Mouse (Mus musculus) forebrain, embryonic 10.5 days (tissue): ENCODE results near the gene Pbdc1. TPM values are rescaled to one million over a fixed set of nuclear protein-coding genes. Genes with fewer than 3 reads are reported as not detected.
A peak's percentile ranks its signal among the peaks of the same experiment; 100 is the strongest.
"Not testable (repeated sequence)": the region's sequence is repeated elsewhere in the genome, so short reads cannot be mapped to it uniquely, and the experiment has no call there.

ENCODE experiments used
- DNase-seq: peaks from one replicate; pipeline ENCODE4 v3.0.0-alpha.2; 2017; ENCODE audit warnings: low spot score; ENCODE audit errors: extremely low spot score
- H3K27ac ChIP-seq: fragments of 300-500 bp; sonication (generic); 2 replicates; pipeline ENCODE4 v1.5.1; 2016; ENCODE audit warnings: mild to moderate bottlenecking
- H3K27me3 ChIP-seq: fragments of 300-500 bp; sonication (generic); 2 replicates; pipeline ENCODE4 v1.6.1; 2016; ENCODE audit warnings: mild to moderate bottlenecking; ENCODE audit not compliant: poor library complexity, severe bottlenecking
- H3K36me3 ChIP-seq: fragments of 300-500 bp; sonication (generic); replicated peaks from 2 replicates; pipeline ENCODE4 v1.6.1; 2016; ENCODE audit warnings: mild to moderate bottlenecking, moderate library complexity
- H3K4me1 ChIP-seq: fragments of 300-500 bp; sonication (generic); 2 replicates; pipeline ENCODE4 v1.6.1; 2016
- H3K4me3 ChIP-seq: fragments of 300-500 bp; sonication (generic); 2 replicates; pipeline ENCODE4 v1.5.1; 2016; ENCODE audit warnings: mild to moderate bottlenecking, moderate library complexity
- H3K9me3 ChIP-seq: fragments of 300-500 bp; sonication (generic); 2 replicates; pipeline ENCODE4 v1.6.1; 2016; ENCODE audit warnings: mild to moderate bottlenecking, moderate library complexity
- WGBS: fragments of 180-500 bp; shearing (Covaris S2); methylation state at CpG from one replicate; pipeline ENCODE4 v1.1.7; 2016; 5-methylcytosine and 5-hydroxymethylcytosine counted together
- polyA plus RNA-seq: library from polyadenylated mRNA; unstranded; fragments of >200 nt; fragmentation: Nextera tagmentation; extraction: Ambion mirVana; gene quantifications from 2 replicates; pipeline ENCODE4 v1.2.1, GENCODE M21; 2016

Gene Pbdc1
- polyA plus RNA-seq, result 82.8 and 86.6 TPM in 2 replicates

- WGBS, result 3% methylated on average over 35 of the region's 35 CpGs
Observed at GRCm38 (mm10) chrX:105079615-105080092, at the start of gene Pbdc1. Pbdc1 (plus strand) TSS chrX:105079756.

DNA sequence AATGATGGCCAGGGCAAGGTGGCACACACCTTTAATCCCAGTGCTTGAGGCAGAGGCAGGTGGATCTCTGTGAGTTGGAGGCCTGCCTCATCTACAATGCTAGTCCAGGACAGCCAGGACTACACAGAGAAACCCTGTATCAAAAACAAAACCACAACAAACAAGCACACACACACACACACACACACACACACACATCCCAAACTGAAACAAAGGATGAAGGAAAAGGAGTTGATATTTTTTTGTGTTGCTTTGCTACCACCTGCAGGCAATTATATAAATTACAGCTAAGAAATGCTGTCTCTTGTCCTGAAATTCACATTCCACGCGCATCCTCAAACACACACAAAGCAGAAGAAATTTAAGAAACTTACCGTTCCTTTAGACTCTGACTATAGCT, 41.9 kb upstream of the Pbdc1 start:
- no peak overlapping the region for H3K27ac ChIP-seq
- 89% methylated on average over 3 of the region's 3 CpGs for WGBS
- H3K36me3 ChIP-seq, result peaks cover 7% of the 10 kb centered on the region
- no peak for DNase-seq
- no peaks in the 10 kb centered on the region for H3K4me1 ChIP-seq
- H3K4me3 ChIP-seq, result no peak overlapping the region
- peaks cover 53% of the 10 kb centered on the region for H3K27me3 ChIP-seq
- no peaks in the 10 kb centered on the region for H3K9me3 ChIP-seq

More at GRCm38 (mm10) chrX:105079615-105080092, at the start of gene Pbdc1:
- peak; percentile 87 for DNase-seq
- H3K27ac ChIP-seq, result peak within 1 kb of the TSS; percentile 77
- peaks cover 21% of the 10 kb centered on the region for H3K27me3 ChIP-seq
- H3K36me3 ChIP-seq, result peaks cover 35% of the 10 kb centered on the region
- peaks cover 5% of the 10 kb centered on the region; the same call in 1 of the 2 replicates for H3K4me1 ChIP-seq
- peak within 1 kb of the TSS; percentile 61 for H3K4me3 ChIP-seq
- no peaks in the 10 kb centered on the region for H3K9me3 ChIP-seq

DNA sequence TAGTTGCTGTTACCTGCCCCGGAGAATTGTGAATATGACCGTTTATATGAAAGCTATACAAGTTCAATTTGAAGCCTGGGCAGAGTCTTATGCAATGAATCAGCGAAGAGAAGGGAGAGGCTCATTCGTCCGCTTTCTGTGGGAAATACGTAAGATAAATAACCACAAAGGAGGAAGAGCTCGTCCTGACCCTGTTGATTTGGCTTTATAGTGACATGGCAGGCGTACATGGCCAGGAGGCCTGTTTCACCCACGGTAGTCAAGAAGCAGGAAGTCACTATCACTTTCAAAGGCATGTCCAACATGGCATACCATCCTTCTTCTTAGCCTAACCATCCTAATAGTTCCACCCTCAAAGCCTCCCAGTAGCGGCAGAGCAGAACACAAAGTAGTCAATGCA, 15.3 kb upstream of the Pbdc1 start:
- WGBS, result 90% methylated on average over 10 of the region's 10 CpGs
- DNase-seq, result no peak
- Histone ChIP-seq H3K9me3 (no peaks in the 10 kb centered on the region), H3K4me3 (no peak overlapping the region), H3K4me1 (peaks cover 6% of the 10 kb centered on the region), H3K36me3 (peaks cover 91% of the 10 kb centered on the region), H3K27ac (no peak overlapping the region), H3K27me3 (peaks cover 45% of the 10 kb centered on the region)

DNA sequence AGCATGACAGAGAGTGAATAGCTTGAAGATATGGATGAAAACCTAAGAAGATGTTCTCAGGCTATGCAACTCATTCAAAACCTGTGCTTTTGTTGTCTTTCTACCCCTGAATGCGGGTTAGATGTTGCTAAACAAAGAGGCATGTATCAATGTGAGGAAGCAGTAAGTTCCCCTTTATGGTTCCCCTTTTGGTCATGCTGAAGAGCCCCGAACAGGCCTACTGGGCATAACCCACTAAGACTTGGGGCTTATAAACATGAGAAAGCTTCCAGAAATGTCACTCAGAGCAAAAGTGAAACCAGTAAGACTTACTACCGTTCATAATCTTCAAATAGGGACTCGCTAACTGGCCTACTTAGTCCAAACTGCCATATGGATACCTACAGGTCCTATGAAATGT, 14.8 kb upstream of the Pbdc1 start:
- Histone ChIP-seq H3K27ac (no peak overlapping the region), H3K9me3 (no peaks in the 10 kb centered on the region), H3K36me3 (peaks cover 86% of the 10 kb centered on the region), H3K4me1 (peaks cover 6% of the 10 kb centered on the region), H3K27me3 (peaks cover 40% of the 10 kb centered on the region), H3K4me3 (no peak overlapping the region)
- WGBS, result 91% methylated on average over 4 of the region's 4 CpGs
- no peak for DNase-seq

GRCm38 (mm10) chrX:105069671-105070503, 9.7 kb upstream of the Pbdc1 start:
- H3K36me3 ChIP-seq, result peaks cover 35% of the 10 kb centered on the region
- H3K27me3 ChIP-seq, result peaks cover 4% of the 10 kb centered on the region; the same call in 1 of the 2 replicates
- H3K4me1 ChIP-seq, result peaks cover 6% of the 10 kb centered on the region
- H3K9me3 ChIP-seq, result no peaks in the 10 kb centered on the region
- peak; percentile 78 for DNase-seq
- H3K4me3 ChIP-seq, result peak overlapping the region; percentile 68
- under 1% methylated on average over 32 of the region's 32 CpGs for WGBS
- H3K27ac ChIP-seq, result peak overlapping the region; percentile 84

DNA sequence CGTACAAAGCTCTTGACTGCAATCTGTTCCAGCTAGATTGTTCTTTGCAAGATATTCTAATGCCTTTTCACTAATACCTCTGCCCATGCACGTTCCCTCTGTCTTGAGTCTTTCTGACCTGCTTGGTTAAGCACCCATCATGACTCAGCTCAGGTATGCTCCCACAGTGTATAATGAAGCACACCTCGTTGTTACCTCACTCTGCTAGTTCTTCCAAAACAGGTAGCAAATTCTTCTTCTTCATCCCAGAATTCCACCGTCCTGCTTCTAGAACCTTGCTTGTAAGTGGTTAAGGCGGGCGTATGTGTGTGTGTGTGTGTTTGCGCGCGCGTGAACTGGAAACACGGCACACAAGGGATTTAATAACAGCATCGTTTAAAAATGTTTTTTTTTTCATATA, 405 bp upstream of the Pbdc1 start:
- Histone ChIP-seq H3K27ac (peak overlapping the region; percentile 77), H3K36me3 (peaks cover 30% of the 10 kb centered on the region), H3K4me3 (peak overlapping the region; percentile 61), H3K9me3 (no peaks in the 10 kb centered on the region), H3K27me3 (peaks cover 16% of the 10 kb centered on the region), H3K4me1 (peaks cover 5% of the 10 kb centered on the region; the same call in 1 of the 2 replicates)
- no peak for DNase-seq
- WGBS, result 2% methylated on average over 12 of the region's 12 CpGs

- Histone ChIP-seq H3K9me3 (no peaks in the 10 kb centered on the region), H3K27me3 (peaks cover 25% of the 10 kb centered on the region), H3K27ac (peak overlapping the region; percentile 77), H3K4me3 (peak overlapping the region; percentile 61), H3K36me3 (peaks cover 36% of the 10 kb centered on the region), H3K4me1 (peaks cover 5% of the 10 kb centered on the region; the same call in 1 of the 2 replicates)
- DNase-seq, result no peak
- WGBS, result 11% methylated on average over 8 of the region's 8 CpGs
Observed at GRCm38 (mm10) chrX:105080096-105080495, 540 bp downstream of the Pbdc1 start.

DNA sequence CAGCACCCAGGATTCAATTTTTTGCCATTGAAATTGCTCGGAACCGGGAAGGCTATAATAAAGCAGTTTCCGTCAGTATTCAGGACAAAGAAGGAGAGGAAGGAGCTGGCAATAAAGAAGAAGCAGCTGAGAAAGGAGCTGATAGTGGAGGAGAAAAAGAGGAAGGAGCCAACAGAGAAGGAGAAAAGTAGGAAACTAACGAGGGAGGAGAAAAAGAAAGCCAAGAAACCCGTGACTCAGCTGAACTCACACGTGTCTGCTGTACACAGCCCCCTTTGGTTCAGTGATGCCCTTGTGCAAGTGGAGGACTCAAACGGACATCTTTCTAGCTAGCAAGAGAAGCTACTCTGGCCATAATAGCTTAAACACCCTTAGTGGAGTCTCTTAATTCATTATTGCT, 3.5 kb downstream of the Pbdc1 start:
- not testable (repeated sequence) for H3K27ac ChIP-seq, H3K9me3 ChIP-seq, H3K4me1 ChIP-seq, H3K4me3 ChIP-seq, DNase-seq
- Histone ChIP-seq H3K36me3 (peaks cover 57% of the 10 kb centered on the region), H3K27me3 (peaks cover 52% of the 10 kb centered on the region)
- WGBS, result 87% methylated on average over 7 of the region's 7 CpGs

GRCm38 (mm10) chrX:105104175-105104574, 24.6 kb downstream of the Pbdc1 start:
- H3K27me3 ChIP-seq, result peaks cover 78% of the 10 kb centered on the region
- H3K9me3 ChIP-seq, result no peaks in the 10 kb centered on the region
- H3K4me1 ChIP-seq, result no peaks in the 10 kb centered on the region
- peaks cover 5% of the 10 kb centered on the region; the same call in 1 of the 2 replicates for H3K36me3 ChIP-seq
- DNase-seq, result no peak
- H3K4me3 ChIP-seq, result no peak overlapping the region
- 47% methylated on average over 5 of the region's 5 CpGs for WGBS
- no peak overlapping the region for H3K27ac ChIP-seq

GRCm38 (mm10) chrX:105114994-105115393, 35.4 kb downstream of the Pbdc1 start:
- Histone ChIP-seq H3K4me1 (0 out of 2 replicates have a peak, but pooled peaks cover 2% of the 10 kb centered on the region), H3K36me3 (no peaks in the 10 kb centered on the region), H3K27me3 (peaks cover 91% of the 10 kb centered on the region), H3K4me3 (no peak overlapping the region), H3K27ac (no peak overlapping the region), H3K9me3 (no peaks in the 10 kb centered on the region)
- DNase-seq, result no peak
- 75% methylated on average over 2 of the region's 2 CpGs for WGBS

DNA sequence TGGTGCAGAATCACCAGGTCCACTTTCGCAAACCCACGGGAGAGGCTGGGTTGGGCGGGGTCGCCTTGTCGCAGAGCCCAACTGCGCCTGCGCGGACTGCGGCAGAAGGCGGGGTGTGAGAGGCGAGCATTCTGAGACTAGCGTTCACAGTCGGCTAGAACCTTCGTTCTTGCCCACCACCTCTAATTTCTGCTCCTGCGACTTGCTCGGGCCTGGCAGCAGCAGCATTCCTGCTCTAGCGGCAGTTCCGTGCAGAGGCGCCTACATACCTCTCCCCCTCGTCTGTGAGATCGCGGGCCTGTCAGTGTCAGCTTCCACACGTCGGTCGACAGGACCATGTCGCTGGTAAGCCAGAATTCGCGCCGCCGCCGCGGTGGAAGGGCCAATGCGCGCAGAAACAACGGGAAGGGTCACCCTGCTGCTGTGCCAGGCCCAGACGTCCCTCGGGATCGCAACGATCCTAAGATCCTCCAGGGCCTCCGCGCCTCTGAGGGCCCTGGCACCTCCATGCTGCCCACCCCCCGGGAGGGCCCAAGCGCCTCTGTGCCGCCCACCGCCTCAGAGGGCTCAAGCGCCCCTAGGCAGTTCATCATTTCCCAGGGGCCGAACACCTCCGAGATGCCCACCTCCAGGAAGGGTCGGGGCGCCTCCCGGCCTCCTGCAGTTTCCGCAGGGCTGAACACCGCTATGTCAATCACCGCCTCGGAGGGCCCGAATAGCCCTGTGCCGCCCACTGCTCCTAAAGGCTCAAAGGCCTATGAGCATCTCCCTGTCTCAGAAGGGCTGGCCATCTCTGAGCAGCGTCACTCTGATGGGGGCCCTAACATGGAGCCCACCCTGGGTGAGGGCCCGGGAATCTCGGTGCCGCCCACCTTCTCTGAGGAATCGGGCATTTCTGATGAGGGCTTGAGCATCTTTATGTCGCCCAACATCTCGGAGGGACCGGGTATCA, 41.0 kb downstream of the Pbdc1 start, which contains the start of gene Magee1:
Gene Magee1 (plus strand): TSS at position 104 of the 952 bp plus-strand sequence.
- Histone ChIP-seq H3K36me3 (peaks cover 7% of the 10 kb centered on the region; the same call in 1 of the 2 replicates), H3K27ac (peak within 1 kb of the TSS; percentile 68), H3K27me3 (peaks cover 98% of the 10 kb centered on the region), H3K4me1 (0 out of 2 replicates have a peak, but pooled peaks cover 8% of the 10 kb centered on the region), H3K9me3 (no peaks in the 10 kb centered on the region), H3K4me3 (peak within 1 kb of the TSS; percentile 62)
- DNase-seq, result peak; percentile 62
- 11% methylated on average over 65 of the region's 65 CpGs for WGBS

GRCm38 (mm10) chrX:105121227-105121865, 41.8 kb downstream of the Pbdc1 start:
- Histone ChIP-seq H3K36me3 (peaks cover 7% of the 10 kb centered on the region; the same call in 1 of the 2 replicates), H3K4me3 (peak overlapping the region; percentile 62), H3K27me3 (peaks cover 100% of the 10 kb centered on the region), H3K4me1 (0 out of 2 replicates have a peak, but pooled peaks cover 8% of the 10 kb centered on the region), H3K27ac (peak overlapping the region; percentile 68; the same call in 1 of the 2 replicates), H3K9me3 (no peaks in the 10 kb centered on the region)
- DNase-seq, result peak; percentile 60
- WGBS, result 19% methylated on average over 38 of the region's 38 CpGs
